ENCODE assay signal across 18 mouse cellular contexts in genomic region chr1:157232372-157232771, GRCm38 (mm10).
DNase-seq lines count a peak whose midpoint lies in the region; ATAC-seq and TF ChIP-seq lines count a peak whose summit lies in the region.
"Had no signal": no experiment of that assay in that cellular context is flagged by ENCODE, and none has a peak within 500 bp of the region (broad histone marks: within the 10 kb centered on the region; RNA-seq: fewer than 3 reads in every experiment).

No protein-coding gene starts in this region.

- H3K9ac ChIP-seq in lung, postnatal 0 days (replicated peaks; ENCODE audit: low read depth) = no peak overlapping the region
- H3K9ac ChIP-seq in hindbrain, embryonic 12.5 days = no peak overlapping the region
- H3K9ac ChIP-seq: forebrain, embryonic 13.5 days; heart, embryonic 15.5 days; hindbrain, embryonic 14.5 days; lung, embryonic 15.5 days; neural tube, embryonic 13.5 days had no signal

- ATAC-seq in lung, postnatal 0 days = peak; percentile 54
- ATAC-seq in hindbrain, embryonic 12.5 days (ENCODE audit: low FRiP score) = no peak
- ATAC-seq: forebrain, embryonic 13.5 days had no signal

- no peaks in the 10 kb centered on the region for H3K9me3 ChIP-seq in lung, postnatal 0 days (ENCODE audit: low read length)
- no peaks in the 10 kb centered on the region for H3K9me3 ChIP-seq in hindbrain, embryonic 12.5 days (replicated peaks)
- H3K9me3 ChIP-seq: forebrain, embryonic 13.5 days; heart, embryonic 15.5 days; lung, embryonic 15.5 days had no signal

- H3K4me3 ChIP-seq in lung, postnatal 0 days (ENCODE audit: low read depth, low read length) = no peak overlapping the region
- H3K4me3 ChIP-seq in C2C12 (ENCODE audit: insufficient read depth, poor library complexity, severe bottlenecking) = no peak overlapping the region
- no peak overlapping the region for H3K4me3 ChIP-seq in hindbrain, embryonic 12.5 days
- H3K4me3 ChIP-seq: forebrain, embryonic 13.5 days; heart, embryonic 15.5 days; lung, embryonic 15.5 days; neural tube, embryonic 13.5 days had no signal

- no peaks in the 10 kb centered on the region for H3K79me2 ChIP-seq in C2C12 (ENCODE audit: control insufficient read depth, insufficient read depth)

- H3K4me2 ChIP-seq in lung, postnatal 0 days (replicated peaks; ENCODE audit: low read depth, low read length) = no peak overlapping the region
- H3K4me2 ChIP-seq in hindbrain, embryonic 12.5 days (replicated peaks) = no peak overlapping the region
- H3K4me2 ChIP-seq: forebrain, embryonic 13.5 days; heart, embryonic 15.5 days; hindbrain, embryonic 14.5 days; lung, embryonic 15.5 days; midbrain, embryonic 11.5 days; neural tube, embryonic 13.5 days had no signal

- no peaks in the 10 kb centered on the region for H3K36me3 ChIP-seq in lung, postnatal 0 days (ENCODE audit: insufficient read depth, low read length)
- no peaks in the 10 kb centered on the region for H3K36me3 ChIP-seq in C2C12 (ENCODE audit: control insufficient read depth, insufficient read depth)
- no peaks in the 10 kb centered on the region for H3K36me3 ChIP-seq in hindbrain, embryonic 12.5 days
- H3K36me3 ChIP-seq: heart, embryonic 15.5 days; lung, embryonic 15.5 days; neural tube, embryonic 13.5 days had no signal

- no peak for TF ChIP-seq CTCF in lung, postnatal 0 days (IDR thresholded peaks at IDR 0.05)
- TF ChIP-seq CTCF in C2C12 (IDR thresholded peaks at IDR 0.05; ENCODE audit: control insufficient read depth, insufficient read depth, insufficient read length) = no peak

- WGBS in lung, postnatal 0 days = 55% methylated on average over 4 of the region's 4 CpGs
- WGBS in hindbrain, embryonic 12.5 days = 72% methylated on average over 4 of the region's 4 CpGs

- peak; percentile 30 for DNase-seq in lung, postnatal 0 days (ENCODE audit: low spot score)
- no peak for DNase-seq in lung, postnatal 10 days
- peak; percentile 72 for DNase-seq in adrenal gland, adult 2 months
- DNase-seq in lung, postnatal 14 days = peak; percentile 15
- no peak for DNase-seq in cerebellum, postnatal 14 days
- DNase-seq: cerebellum, postnatal 36 days; heart, adult 11 months; kidney, adult 11 months; liver; retina, postnatal 1 day had no signal

- peak; percentile 10; the same call in 1 of the 2 replicates for TF ChIP-seq EP300 in lung, postnatal 0 days (IDR thresholded peaks at IDR 0.05)

- H3K27ac ChIP-seq in lung, postnatal 0 days (ENCODE audit: low read length) = no peak overlapping the region
- H3K27ac ChIP-seq in hindbrain, embryonic 12.5 days = no peak overlapping the region
- H3K27ac ChIP-seq: forebrain, embryonic 13.5 days; heart, embryonic 15.5 days; hindbrain, embryonic 14.5 days; lung, embryonic 15.5 days; neural tube, embryonic 13.5 days had no signal

- H3ac ChIP-seq in C2C12 (ENCODE audit: control insufficient read depth, insufficient read length, low read depth) = no peak overlapping the region

- no peaks in the 10 kb centered on the region for H3K4me1 ChIP-seq in lung, postnatal 0 days (ENCODE audit: insufficient read depth, low read depth, low read length)
- H3K4me1 ChIP-seq in hindbrain, embryonic 12.5 days = peaks cover 9% of the 10 kb centered on the region
- H3K4me1 ChIP-seq: lung, embryonic 15.5 days had no signal

- H3K79me3 ChIP-seq in C2C12 (ENCODE audit: low read depth) = no peaks in the 10 kb centered on the region

- H3K27me3 ChIP-seq in lung, postnatal 0 days (replicated peaks; ENCODE audit: insufficient read depth, low read length) = no peaks in the 10 kb centered on the region
- H3K27me3 ChIP-seq in C2C12 (ENCODE audit: control insufficient read depth, insufficient read depth, insufficient read length) = no peaks in the 10 kb centered on the region
- no peaks in the 10 kb centered on the region for H3K27me3 ChIP-seq in hindbrain, embryonic 12.5 days
- H3K27me3 ChIP-seq: forebrain, embryonic 13.5 days; heart, embryonic 15.5 days; lung, embryonic 15.5 days; neural tube, embryonic 13.5 days had no signal

TF ChIP-seq in C2C12, 6 proteins besides CTCF, POLR2A, EP300 and RAD21:
- peak; percentile 16 for TF ChIP-seq FOSL1 (IDR thresholded peaks at IDR 0.05; ENCODE audit: insufficient read depth, low read length, poor library complexity, severe bottlenecking)
- no peak for TF ChIP-seq MYOD1 (IDR thresholded peaks at IDR 0.05; ENCODE audit: control insufficient read depth, insufficient read length, low read depth)

Comparison
In these comparisons a context has a peak if more than half of its experiments do, and no peak if none do; other contexts are left out.
1. DNase-seq: peak in lung, postnatal 0 days (single experiment), adrenal gland, adult 2 months (single experiment) and lung, postnatal 14 days (single experiment); none in lung, postnatal 10 days (single experiment) and cerebellum, postnatal 14 days (0 of 2).